Mouse (Mus musculus): ENCODE data around the gene Spsb1.

The Spsb1 gene

GRCm38 (mm10) chr4:149857688-149858087 lies 97.2 kb downstream of the Spsb1 start:
- no peak for DNase-seq (ENCODE audit: low read depth, low spot score)

GRCm38 (mm10) chr4:149855892-149856807 lies 98.7 kb downstream of the Spsb1 start:
- DNase-seq (ENCODE audit: low read depth, low spot score) = peak; percentile 39

GRCm38 (mm10) chr4:149855180-149855891 lies 99.5 kb downstream of the Spsb1 start:
- no peak for DNase-seq (ENCODE audit: low read depth, low spot score)

- no peak for DNase-seq (ENCODE audit: low read depth, low spot score)
Observed at GRCm38 (mm10) chr4:149854770-149855169, 100.1 kb downstream of the Spsb1 start.

- peak; percentile 93 for DNase-seq (ENCODE audit: low read depth, low spot score)
Observed at GRCm38 (mm10) chr4:149854301-149854708, 100.5 kb downstream of the Spsb1 start.

GRCm38 (mm10) chr4:149853698-149854284 lies 101.1 kb downstream of the Spsb1 start:
- no peak for DNase-seq (ENCODE audit: low read depth, low spot score)

- DNase-seq (ENCODE audit: low read depth, low spot score) = no peak
Observed at GRCm38 (mm10) chr4:149851554-149851953, 103.3 kb downstream of the Spsb1 start.

GRCm38 (mm10) chr4:149850674-149851073 lies 104.2 kb downstream of the Spsb1 start:
- DNase-seq (ENCODE audit: low read depth, low spot score) = no peak

- DNase-seq (ENCODE audit: low read depth, low spot score) = no peak
Observed at GRCm38 (mm10) chr4:149850045-149850444, 104.8 kb downstream of the Spsb1 start.

GRCm38 (mm10) chr4:149849035-149849434 lies 105.8 kb downstream of the Spsb1 start:
- DNase-seq (ENCODE audit: low read depth, low spot score) = no peak

GRCm38 (mm10) chr4:149846861-149847631 lies 107.8 kb downstream of the Spsb1 start:
- no peak for DNase-seq (ENCODE audit: low read depth, low spot score)
